Mouse (Mus musculus) urinary bladder, adult 18-20 months (tissue): ENCODE measurements around the gene Cyb5r4.
"Not testable (repeated sequence)": the region's sequence is repeated elsewhere in the genome, so short reads cannot be mapped to it uniquely, and the experiment has no call there.

Experiments
- DNase-seq, 2 experiments: peaks; one replicate each; pipeline ENCODE4 v3.0.0; 2022; ENCODE audit warnings: low spot score in 2 of 2, mixed read lengths in 2 of 2

Cyb5r4 gene

DNA sequence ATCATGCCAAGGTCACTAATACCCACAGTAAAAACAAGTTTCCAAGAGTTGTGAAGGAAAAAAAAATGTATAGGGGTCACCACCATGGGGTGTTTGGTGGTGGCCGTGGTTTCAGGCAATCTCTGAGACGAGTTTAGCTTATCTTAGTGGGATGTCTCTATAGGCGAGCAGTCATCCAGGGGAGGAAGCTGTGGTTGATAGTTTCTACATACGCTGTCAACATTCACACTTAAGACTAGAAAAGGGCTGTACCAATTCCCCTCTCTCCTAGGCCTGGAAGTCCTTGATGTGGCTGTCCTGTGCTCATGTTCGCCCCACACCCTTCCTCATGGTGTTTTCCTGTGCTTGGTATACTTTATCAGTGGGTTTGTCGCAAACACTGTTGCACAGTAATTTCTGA is 4.0 kb downstream of the Cyb5r4 start:
- no peak for DNase-seq

DNA sequence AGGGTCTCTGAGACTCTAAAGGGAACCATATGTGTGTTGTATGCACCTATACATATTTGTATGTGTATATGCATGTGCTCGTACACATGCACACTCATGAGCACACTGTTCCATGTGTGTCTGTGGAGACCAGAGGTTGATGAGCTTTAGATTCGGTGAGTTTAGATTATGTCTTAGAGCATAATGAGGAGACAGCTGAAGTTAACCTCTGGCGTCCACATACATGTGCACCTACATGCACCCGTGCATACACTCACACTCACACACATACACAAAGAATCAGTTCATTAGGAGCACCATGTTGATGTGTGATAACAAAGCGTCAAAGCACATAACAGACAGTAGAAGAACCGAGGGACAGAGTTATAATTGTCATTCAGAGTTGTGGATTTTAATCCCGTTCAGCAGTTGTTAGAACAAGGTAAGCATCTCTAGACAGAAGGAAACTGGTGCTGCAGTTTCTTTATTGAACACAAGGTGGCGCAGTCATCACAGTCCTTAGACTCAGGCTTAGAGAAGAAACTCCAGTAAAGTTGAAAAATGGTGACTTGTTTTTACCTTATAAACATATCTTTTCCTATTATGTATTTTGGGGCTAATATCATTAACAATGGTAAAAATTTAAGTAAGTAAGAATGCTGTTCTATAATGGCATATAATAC is 5.7 kb downstream of the Cyb5r4 start:
- DNase-seq: peak; percentile 12 to 20

- DNase-seq: no peak
Measured at GRCm38 (mm10) chr9:87032196-87032595, 10.4 kb downstream of the Cyb5r4 start.

- no peak for DNase-seq
Measured at GRCm38 (mm10) chr9:87034831-87035580, 13.2 kb downstream of the Cyb5r4 start.

DNA sequence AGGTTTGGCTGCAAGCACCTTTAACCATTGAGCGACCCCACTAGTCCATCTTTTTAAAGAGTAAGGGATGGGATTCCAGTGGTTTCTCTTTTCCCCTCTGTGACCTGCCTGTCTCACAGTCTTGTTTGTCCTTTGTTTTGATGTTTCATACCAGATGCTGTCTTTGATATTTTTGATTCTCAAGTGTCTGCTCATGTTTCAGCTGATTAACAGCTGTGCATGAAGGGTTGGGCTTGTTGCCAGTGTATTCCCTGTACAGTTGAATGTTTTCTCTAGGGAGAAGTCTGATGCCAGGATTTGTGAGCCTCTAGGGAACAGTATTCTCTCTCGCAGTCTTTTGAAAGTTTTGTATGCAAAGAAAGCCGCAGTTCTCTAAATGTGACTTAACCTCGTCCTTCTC is 27.6 kb downstream of the Cyb5r4 start:
- no peak for DNase-seq

DNA sequence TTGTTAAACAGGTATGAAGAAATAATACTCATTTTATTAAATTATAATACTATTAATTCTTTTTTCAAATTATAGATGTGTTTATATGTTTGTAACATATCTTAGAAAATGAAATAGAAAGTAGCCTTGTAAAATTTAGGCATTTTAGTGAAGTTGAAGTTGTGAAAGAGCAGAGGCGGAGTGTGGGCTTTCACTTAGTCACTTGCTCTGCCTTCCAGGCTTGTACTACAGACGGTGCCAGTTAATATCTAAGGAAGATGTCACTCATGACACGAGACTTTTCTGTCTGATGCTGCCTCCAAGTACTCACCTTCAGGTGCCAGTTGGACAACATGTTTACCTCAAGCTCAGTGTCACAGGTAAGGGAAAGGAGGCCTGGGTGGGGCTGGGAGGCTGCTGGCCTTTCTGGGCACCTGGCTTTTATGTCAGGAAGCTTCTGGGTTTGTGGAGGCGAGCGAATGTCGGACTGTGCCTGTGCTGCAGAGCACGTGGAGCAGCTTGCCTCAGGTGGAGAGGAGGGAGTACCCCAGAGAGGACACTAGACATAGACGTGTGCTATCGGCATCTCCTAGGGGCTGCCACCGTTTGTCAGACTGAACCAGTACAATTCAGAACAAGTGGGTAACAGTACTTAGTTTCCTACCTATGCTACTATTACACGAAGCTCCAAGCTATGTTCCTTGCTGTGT is 33.9 kb downstream of the Cyb5r4 start:
- DNase-seq: no peak

DNA sequence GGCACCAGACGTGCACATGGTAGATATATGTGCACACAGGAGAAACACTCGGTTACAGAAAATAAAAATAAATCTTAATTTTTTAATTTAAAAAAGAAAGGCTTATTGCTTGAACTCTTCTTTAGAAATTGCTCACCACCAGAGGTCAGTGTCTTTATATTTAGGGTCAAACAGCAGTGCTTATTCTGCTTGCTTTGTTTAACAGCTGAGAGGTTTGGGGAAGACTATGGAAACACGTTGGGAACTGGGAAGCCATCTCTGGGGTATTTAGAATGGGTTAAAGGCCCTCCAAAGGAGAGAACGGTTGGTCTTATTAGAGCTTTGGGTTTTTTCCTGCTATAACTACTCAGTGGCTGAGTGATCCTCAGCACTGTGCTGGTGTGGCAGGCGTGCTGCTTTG is 40.5 kb downstream of the Cyb5r4 start:
- DNase-seq: no peak

DNA sequence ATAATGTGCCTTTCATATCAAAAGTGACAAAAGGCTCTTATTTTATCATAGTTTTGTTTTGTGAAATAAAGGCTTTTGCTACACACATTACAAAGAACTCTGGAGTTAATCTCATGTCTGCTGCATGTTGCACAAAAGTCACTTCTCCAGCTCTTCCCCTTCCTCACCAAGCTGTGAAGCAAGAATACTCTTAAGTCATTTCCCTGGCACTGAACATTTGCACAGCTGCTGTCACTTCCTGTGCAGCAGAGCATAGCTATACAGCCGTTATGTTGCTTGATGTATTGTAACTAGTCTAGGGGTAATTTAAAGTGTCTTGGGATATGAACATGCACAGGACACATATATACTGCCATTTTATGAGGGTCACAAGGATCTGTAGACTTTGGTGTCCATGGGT is 46.3 kb downstream of the Cyb5r4 start:
- DNase-seq: no peak

DNA sequence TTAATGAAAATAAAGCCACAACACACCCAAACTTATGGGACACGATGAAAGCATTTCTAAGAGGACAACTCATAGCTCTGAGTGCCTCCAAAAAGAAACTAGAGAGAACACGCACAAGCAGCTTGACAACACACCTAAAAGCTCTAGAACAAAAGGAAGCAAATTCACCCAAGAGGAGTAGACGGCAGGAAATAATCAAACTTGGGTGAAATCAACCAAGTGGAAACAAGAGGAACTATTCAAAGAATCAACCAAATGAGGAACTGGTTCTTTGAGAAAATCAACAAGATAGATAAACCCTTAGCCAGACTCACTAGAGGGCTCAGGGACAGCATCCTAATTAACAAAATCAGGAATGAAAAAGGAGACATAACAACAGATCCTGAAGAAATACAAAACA is 49.8 kb downstream of the Cyb5r4 start:
- DNase-seq: not testable (repeated sequence)

GRCm38 (mm10) chr9:87077919-87078318 is 56.1 kb downstream of the Cyb5r4 start:
- no peak for DNase-seq

- no peak for DNase-seq
Measured at GRCm38 (mm10) chr9:87079511-87079910, 57.7 kb downstream of the Cyb5r4 start.

GRCm38 (mm10) chr9:87086991-87087390 is 65.2 kb downstream of the Cyb5r4 start:
- DNase-seq: no peak

DNA sequence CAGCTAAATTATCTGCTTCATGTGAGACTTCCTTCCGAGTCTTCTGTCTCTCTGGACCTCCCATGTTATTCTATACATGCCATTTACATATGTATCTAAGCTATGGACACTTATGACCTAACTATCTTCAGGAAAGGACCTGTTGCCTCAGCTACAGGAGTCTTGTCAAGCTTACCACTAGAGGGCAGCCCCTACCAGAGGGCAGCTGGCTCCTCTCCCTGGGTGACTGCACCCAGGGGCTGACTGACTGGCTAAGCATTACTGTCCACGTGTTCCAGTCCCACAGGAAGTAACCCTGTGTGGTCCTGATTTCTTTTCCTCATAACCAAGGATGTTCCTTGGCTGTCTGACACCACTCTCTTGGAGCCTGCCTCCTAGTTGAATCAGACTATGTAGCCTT is 76.2 kb downstream of the Cyb5r4 start:
- peak; percentile 8 to 13 for DNase-seq

DNA sequence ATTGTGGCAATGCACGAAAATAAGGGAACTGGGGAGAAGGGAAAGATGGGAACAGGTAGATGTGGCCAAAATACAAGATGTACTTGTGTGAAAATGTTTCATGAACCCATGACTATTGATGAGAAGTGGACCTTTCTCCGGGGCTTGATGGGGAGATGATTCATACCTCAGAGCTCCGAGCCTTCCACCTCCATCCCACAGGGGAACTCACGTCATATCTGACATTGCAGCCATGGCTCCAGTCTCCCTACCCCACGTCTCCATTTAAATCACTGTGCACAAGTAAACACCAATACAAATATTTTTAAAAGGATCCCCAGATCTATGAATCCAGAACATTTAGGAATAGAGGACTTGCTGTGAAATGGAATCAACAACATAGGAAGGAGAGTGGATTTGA is 93.2 kb downstream of the Cyb5r4 start:
- DNase-seq: no peak

DNA sequence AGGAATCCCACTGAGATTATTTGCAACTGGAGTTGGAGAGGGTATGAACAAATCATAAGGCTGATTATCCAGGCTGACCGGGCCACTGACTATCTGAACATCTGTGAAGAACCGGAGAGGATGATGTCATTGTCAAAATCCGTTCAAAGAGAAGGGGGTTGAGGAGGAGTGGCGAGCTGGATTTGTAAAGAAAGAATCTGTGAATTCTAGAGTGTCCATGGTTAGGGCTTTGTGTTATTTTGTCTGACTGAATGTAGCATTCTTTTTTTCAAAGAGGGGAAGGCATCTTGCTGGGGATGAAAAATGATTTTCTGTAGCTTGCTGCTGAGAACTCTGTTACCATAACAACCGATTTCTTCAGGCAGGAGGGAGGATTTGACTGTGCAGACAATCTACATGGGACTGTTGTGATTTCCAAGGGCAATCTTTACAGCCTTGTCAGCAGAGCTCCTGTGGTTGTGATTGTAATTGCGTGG is 93.7 kb downstream of the Cyb5r4 start:
- DNase-seq: no peak

- no peak for DNase-seq
Measured at GRCm38 (mm10) chr9:87115978-87116377, 94.2 kb downstream of the Cyb5r4 start.

DNA sequence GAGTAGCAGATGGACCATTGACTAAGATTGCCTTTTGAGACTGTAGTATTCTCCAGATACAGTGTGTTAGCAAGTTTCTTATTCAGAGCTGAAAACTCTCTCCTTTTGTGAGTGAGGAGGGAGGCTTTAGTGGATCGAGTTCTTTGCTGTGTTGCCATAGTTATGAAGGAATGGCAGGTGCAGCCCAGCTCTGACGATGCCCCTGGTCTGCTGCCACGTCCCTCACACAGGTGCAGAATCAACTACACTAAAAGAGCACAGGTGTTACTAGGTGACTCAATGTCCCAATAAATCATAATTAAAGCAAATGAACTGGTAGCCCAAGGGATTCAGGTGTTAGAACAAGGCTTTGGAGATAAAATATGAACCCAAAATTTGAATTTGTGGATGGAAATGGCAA is 97.2 kb downstream of the Cyb5r4 start:
- DNase-seq: no peak

GRCm38 (mm10) chr9:87121956-87122493 is 100.2 kb downstream of the Cyb5r4 start:
- no peak for DNase-seq

GRCm38 (mm10) chr9:87127046-87127445 is 105.2 kb downstream of the Cyb5r4 start:
- not testable (repeated sequence) for DNase-seq
